Mouse (Mus musculus) CH12.LX (cell line): Measurements from ENCODE around the gene Lztr1.

ENCODE experiments used
- CHD2 ChIP-seq: IDR thresholded peaks from 2 replicates; pipeline ENCODE4 v1.6.1; 2011; ENCODE audit warnings: low read length, improper control_type of control experiment
- CTCF ChIP-seq, 2 experiments: IDR thresholded peaks in 1 of 2; conservative IDR thresholded peaks in 1 of 2; 2 replicates each; pipeline ENCODE4 v1.5.1; 2011 to 2012; ENCODE audit warnings: low read depth in 2 of 2, low read length in 2 of 2, improper control_type of control experiment in 1 of 2, inconsistent platforms in 1 of 2, mild to moderate bottlenecking in 1 of 2, moderate library complexity in 1 of 2
- ETS1 ChIP-seq: conservative IDR thresholded peaks from 2 replicates; pipeline ENCODE4 v1.6.1; 2012; ENCODE audit warnings: low read depth, mild to moderate bottlenecking, inconsistent platforms, low read length, improper control_type of control experiment, moderate library complexity
- GABPA ChIP-seq: IDR thresholded peaks from 2 replicates; pipeline ENCODE4 v1.6.1; 2012; ENCODE audit warnings: low read depth, low read length, improper control_type of control experiment, inconsistent platforms; ENCODE audit not compliant: insufficient replicate concordance
- IRF4 ChIP-seq: IDR thresholded peaks from 2 replicates; pipeline ENCODE4 v1.6.1; 2014; ENCODE audit warnings: low read depth, mild to moderate bottlenecking, inconsistent platforms, low read length, improper control_type of control experiment
- MAX ChIP-seq: IDR thresholded peaks from 2 replicates; pipeline ENCODE4 v1.6.1; 2011; ENCODE audit warnings: low read length, improper control_type of control experiment
- POLR2A ChIP-seq: IDR thresholded peaks from 2 replicates; pipeline ENCODE4 v1.6.1; 2011; ENCODE audit warnings: low read depth, mild to moderate bottlenecking, improper control_type of control experiment, low read length
- SMC3 ChIP-seq: IDR thresholded peaks from 2 replicates; pipeline ENCODE4 v1.6.1; 2011; ENCODE audit warnings: low read depth, low read length, improper control_type of control experiment
- USF2 ChIP-seq: conservative IDR thresholded peaks from 2 replicates; pipeline ENCODE4 v1.6.1; 2011; ENCODE audit warnings: low read depth, low read length, improper control_type of control experiment
- ZMIZ1 ChIP-seq: IDR thresholded peaks from 2 replicates; pipeline ENCODE4 v1.6.1; 2012; ENCODE audit warnings: low read depth, mild to moderate bottlenecking, inconsistent platforms, low read length, improper control_type of control experiment

- TF ChIP-seq GABPA (no peak), ETS1 (no peak), CTCF (conservative IDR thresholded peaks at IDR 0.05 in 1 of 2, IDR thresholded peaks at IDR 0.05 in 1 of 2; ENCODE audit: low read depth in 2 of 2, low read length in 2 of 2) (no peak), ZMIZ1 (no peak), SMC3 (no peak), IRF4 (no peak), MAX (no peak), POLR2A (no peak), CHD2 (no peak), USF2 (no peak)
Observed at GRCm38 (mm10) chr16:17564771-17565170, 56.3 kb downstream of the Lztr1 start.
